Mouse (Mus musculus) liver, adult 2 months (tissue): Measurements from ENCODE around the gene Phxr2.

ENCODE experiments used
- CTCF ChIP-seq: fragments of 200-500 bp; IDR thresholded peaks from 2 replicates; pipeline ENCODE4 v1.5.1; 2011; ENCODE audit warnings: low read depth, low read length, control low read depth
- POLR2A ChIP-seq: fragments of 200-500 bp; IDR thresholded peaks from 2 replicates; pipeline ENCODE4 v1.6.1; 2011; ENCODE audit warnings: low read length, control low read depth; ENCODE audit not compliant: insufficient read depth; ENCODE audit errors: extremely low read depth

DNA sequence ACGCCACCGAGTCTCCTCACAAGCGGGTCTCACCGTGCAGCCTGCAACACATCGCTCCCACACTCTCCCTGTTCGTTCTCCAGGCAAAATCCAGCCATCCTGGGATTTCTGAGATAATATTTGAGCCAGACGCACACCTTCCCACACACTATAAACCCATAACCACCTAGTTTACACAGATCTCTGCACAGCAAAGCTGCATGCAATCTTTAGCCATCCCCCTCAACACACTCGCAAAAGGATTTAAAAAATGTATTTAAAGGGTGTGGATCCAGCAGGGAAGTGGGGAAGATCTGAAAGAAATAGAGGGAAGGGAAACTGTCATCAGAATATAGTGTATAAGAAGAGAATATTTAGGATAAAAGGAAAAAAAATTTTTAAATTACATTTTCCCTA is 9.9 kb downstream of the Phxr2 start:
- TF ChIP-seq CTCF (no peak), POLR2A (no peak)
